Mouse (Mus musculus) adrenal gland, postnatal 4 days (tissue): Measurements from ENCODE around the gene D5Ertd577e. TPM values are rescaled to one million over a fixed set of nuclear protein-coding genes. Genes with fewer than 3 reads are reported as not detected.
"Not testable (repeated sequence)": the region's sequence is repeated elsewhere in the genome, so short reads cannot be mapped to it uniquely, and the experiment has no call there.

Experiments used
- DNase-seq, 2 experiments: peaks; one replicate each; pipeline ENCODE4 v3.0.0; 2021 to 2022; ENCODE audit warnings: low spot score in 2 of 2, mixed read lengths in 2 of 2
- long read RNA-seq, 2 experiments: library from polyadenylated mRNA; stranded (forward); transcript quantifications; one replicate each; pipeline ENCODE4 v2.0.0; 2021
- total RNA-seq, 2 experiments: library from RNA; stranded (reverse); gene quantifications; 2 replicates each; pipeline ENCODE4 v1.2.3; 2021

Gene D5Ertd577e
- not detected for total RNA-seq
- long read RNA-seq, experiment 1: 0 reads
- long read RNA-seq, experiment 2: 0 reads

DNA sequence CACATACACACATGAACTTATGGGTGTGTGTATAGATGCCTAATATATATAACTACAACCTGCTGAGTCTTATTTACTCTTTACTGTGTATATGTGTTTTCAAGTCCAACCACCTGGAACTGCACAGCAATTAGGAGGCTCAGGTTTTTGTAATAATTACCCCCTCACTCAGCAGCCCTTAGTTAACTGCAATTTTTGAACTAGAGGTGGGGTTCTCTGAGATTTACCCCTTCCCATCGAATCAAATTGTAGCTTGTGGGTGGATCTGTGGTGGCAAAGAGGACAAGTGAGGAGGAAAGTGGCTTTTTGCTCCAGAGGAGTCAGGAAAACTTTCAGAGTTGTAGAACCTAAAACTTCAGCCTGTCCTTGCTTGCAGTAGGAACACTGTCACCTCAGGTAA is at the start of gene D5Ertd577e:
Gene D5Ertd577e, plus strand, starts transcription at position 301 of the 400 bp plus-strand sequence.
- not testable (repeated sequence) for DNase-seq

DNA sequence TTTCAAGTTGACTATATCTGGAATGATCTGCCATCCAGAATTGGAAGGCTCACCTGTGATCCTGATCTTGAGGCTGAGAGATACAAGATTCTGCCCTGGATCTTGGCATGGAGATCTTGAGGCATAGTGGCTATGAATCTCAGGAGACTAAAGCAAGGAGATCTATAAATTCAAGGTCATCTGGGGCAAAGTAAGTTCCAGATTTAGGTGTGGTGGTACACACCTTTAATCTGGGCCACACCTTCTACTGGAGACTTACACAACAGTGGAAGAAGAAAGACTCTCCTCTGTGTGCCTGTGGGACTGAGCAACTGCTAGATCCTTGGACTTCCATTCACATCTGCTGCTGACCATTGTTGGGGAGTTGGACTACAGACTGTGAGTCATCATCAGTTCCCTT is 53.9 kb downstream of the D5Ertd577e start, which contains the start of gene Gm3286:
Gene Gm3286, plus strand, starts transcription at position 301 of the 400 bp plus-strand sequence.
- not testable (repeated sequence) for DNase-seq

Other genes starting within 250 kb of the D5Ertd577e start
- not detected for gene Gm10424, start 184.0 kb upstream of the D5Ertd577e start, total RNA-seq
- gene Gm3259, start 150.9 kb upstream of the D5Ertd577e start, total RNA-seq: not detected
- gene Gm3286, start 54.0 kb downstream of the D5Ertd577e start, total RNA-seq: not detected
- gene Gm7971, start 138.1 kb downstream of the D5Ertd577e start, total RNA-seq: not detected